Mouse (Mus musculus): ENCODE measurements around the gene AC161166.1. TPM values are rescaled to one million over a fixed set of nuclear protein-coding genes. Genes with fewer than 3 reads are reported as not detected.

The AC161166.1 gene
- 0.40 and 0.46 TPM in 2 replicates for polyA plus RNA-seq (2014; fragmentation: Nextera tagmentation; extraction: Ambion mirVana)

DNA sequence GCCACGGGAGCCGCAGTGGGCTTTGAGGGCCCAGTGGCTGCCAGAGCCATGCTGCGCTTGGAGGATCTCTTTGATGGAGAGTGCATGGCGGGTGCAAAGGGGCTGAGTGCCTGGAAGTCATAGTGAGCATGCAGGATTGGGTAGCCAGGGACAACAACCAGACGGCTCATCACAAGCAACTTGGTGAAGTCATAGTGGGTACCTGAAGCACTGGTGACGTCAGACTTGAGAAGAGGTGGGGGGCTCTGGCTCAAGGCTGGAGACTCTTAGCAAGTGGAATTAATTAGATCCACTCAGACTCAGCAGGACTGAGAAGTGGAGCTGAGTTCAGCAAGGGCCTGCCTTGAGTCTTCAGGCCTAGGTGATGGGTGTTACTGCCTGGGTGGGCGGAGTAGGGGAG lies at the start of gene AC161166.1:
AC161166.1 (minus strand) TSS at position 101 of the 400 bp plus-strand sequence.
- Histone ChIP-seq H3K36me3 (ENCODE audit: control insufficient read depth, insufficient read depth, low read length) (peaks cover 13% of the 10 kb centered on the region; the same call in 1 of the 2 replicates), H3K4me2 (ENCODE audit: low read length) (no peak within 1 kb of the TSS), H3K4me1 (replicated peaks; ENCODE audit: control insufficient read depth, insufficient read depth, low read length) (no peaks in the 10 kb centered on the region; the same call in 1 of the 2 replicates), H3K9ac (ENCODE audit: low read length) (no peak within 1 kb of the TSS), H3K9me3 (ENCODE audit: control insufficient read depth, low read length) (no peaks in the 10 kb centered on the region), H3K27me3 (replicated peaks; ENCODE audit: control insufficient read depth, insufficient read depth, low read length) (no peaks in the 10 kb centered on the region), H3K27ac (ENCODE audit: low read depth) (no peak within 1 kb of the TSS), H3K4me3 (ENCODE audit: low read depth, low read length) (no peak within 1 kb of the TSS)
- DNase-seq (ENCODE audit: low spot score) (no peak), ATAC-seq (replicated peaks; ENCODE audit: low FRiP score, low TSS enrichment, low read depth) (no peak)
- 92% methylated on average over 7 of the region's 7 CpGs for WGBS

DNA sequence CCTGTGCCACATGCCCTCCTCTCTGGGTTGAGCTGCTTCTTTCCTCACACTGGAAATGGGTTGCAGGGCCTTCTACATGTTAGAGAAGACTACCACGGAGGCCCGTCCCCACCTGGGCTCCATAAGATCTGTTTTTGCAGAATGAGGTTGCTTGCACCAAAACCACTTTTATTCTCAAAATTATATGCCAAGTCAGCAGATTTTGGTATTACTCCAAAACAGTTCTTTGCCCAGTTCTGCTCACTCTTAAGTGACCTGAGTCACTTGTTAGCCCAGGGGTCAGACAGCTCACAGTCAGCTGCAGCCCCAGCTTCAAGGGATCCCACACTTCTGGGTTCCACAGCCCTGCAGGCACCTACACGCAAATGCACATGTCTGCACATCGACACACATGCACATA lies 49.2 kb upstream of the AC161166.1 start:
- no peaks in the 10 kb centered on the region for H3K27me3 ChIP-seq (replicated peaks; ENCODE audit: control insufficient read depth, insufficient read depth, low read length)
- no peak overlapping the region for H3K27ac ChIP-seq (ENCODE audit: low read depth)
- WGBS = 86% methylated on average over 4 of the region's 4 CpGs
- no peak overlapping the region for H3K4me2 ChIP-seq (ENCODE audit: low read length)
- no peak overlapping the region for H3K4me3 ChIP-seq (ENCODE audit: low read depth, low read length)
- peaks cover 74% of the 10 kb centered on the region for H3K36me3 ChIP-seq (ENCODE audit: control insufficient read depth, insufficient read depth, low read length)
- no peaks in the 10 kb centered on the region for H3K4me1 ChIP-seq (replicated peaks; ENCODE audit: control insufficient read depth, insufficient read depth, low read length)
- ATAC-seq (replicated peaks; ENCODE audit: low FRiP score, low TSS enrichment, low read depth) = no peak
- no peak overlapping the region for H3K9ac ChIP-seq (ENCODE audit: low read length)
- no peaks in the 10 kb centered on the region for H3K9me3 ChIP-seq (ENCODE audit: control insufficient read depth, low read length)
- DNase-seq (ENCODE audit: low spot score) = no peak

- no peaks in the 10 kb centered on the region for H3K9me3 ChIP-seq (ENCODE audit: control insufficient read depth, low read length)
- H3K27ac ChIP-seq (ENCODE audit: low read depth) = no peak overlapping the region
- ATAC-seq (replicated peaks; ENCODE audit: low FRiP score, low TSS enrichment, low read depth) = no peak
- no peak overlapping the region for H3K4me2 ChIP-seq (ENCODE audit: low read length)
- 91% methylated on average over 10 of the region's 10 CpGs for WGBS
- no peaks in the 10 kb centered on the region for H3K27me3 ChIP-seq (replicated peaks; ENCODE audit: control insufficient read depth, insufficient read depth, low read length)
- no peak overlapping the region for H3K4me3 ChIP-seq (ENCODE audit: low read depth, low read length)
- H3K36me3 ChIP-seq (ENCODE audit: control insufficient read depth, insufficient read depth, low read length) = peaks cover 53% of the 10 kb centered on the region
- no peak for DNase-seq (ENCODE audit: low spot score)
- no peak overlapping the region for H3K9ac ChIP-seq (ENCODE audit: low read length)
- no peaks in the 10 kb centered on the region for H3K4me1 ChIP-seq (replicated peaks; ENCODE audit: control insufficient read depth, insufficient read depth, low read length)
Observed at GRCm38 (mm10) chr7:24555786-24556185, 43.5 kb upstream of the AC161166.1 start.

GRCm38 (mm10) chr7:24551985-24552759 lies 39.9 kb upstream of the AC161166.1 start:
- no peaks in the 10 kb centered on the region for H3K27me3 ChIP-seq (replicated peaks; ENCODE audit: control insufficient read depth, insufficient read depth, low read length)
- 76% methylated on average over 12 of the region's 12 CpGs for WGBS
- H3K9me3 ChIP-seq (ENCODE audit: control insufficient read depth, low read length) = no peaks in the 10 kb centered on the region
- no peak overlapping the region for H3K9ac ChIP-seq (ENCODE audit: low read length)
- DNase-seq (ENCODE audit: low spot score) = no peak
- H3K36me3 ChIP-seq (ENCODE audit: control insufficient read depth, insufficient read depth, low read length) = peaks cover 56% of the 10 kb centered on the region
- no peak for ATAC-seq (replicated peaks; ENCODE audit: low FRiP score, low TSS enrichment, low read depth)
- no peak overlapping the region for H3K4me3 ChIP-seq (ENCODE audit: low read depth, low read length)
- H3K27ac ChIP-seq (ENCODE audit: low read depth) = no peak overlapping the region
- H3K4me2 ChIP-seq (ENCODE audit: low read length) = no peak overlapping the region
- H3K4me1 ChIP-seq (replicated peaks; ENCODE audit: control insufficient read depth, insufficient read depth, low read length) = peaks cover 7% of the 10 kb centered on the region

DNA sequence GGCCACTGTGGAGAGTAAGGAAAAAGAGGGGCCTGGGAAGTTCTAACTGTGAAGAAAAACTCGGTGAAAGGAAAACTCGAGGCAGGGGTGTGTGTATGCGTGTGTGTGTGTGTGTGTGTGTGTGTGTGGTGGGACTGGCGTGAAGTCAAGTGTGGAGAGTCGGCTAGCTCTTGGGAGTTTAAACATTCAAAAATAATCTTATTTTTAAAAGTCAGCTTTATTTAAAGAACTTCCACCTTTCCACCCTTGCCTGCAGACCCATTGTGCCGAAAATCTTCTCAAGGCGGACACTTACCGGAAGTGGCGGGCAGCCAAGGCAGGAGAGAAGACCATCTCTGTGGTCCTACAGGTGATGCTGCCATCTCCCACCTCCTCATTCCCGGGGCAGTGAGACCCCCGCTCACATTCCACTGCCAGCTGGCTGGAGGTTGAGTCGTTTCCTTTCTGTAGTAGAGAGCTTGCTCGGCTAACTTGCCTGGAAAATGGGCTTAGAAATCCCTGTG lies 35.3 kb upstream of the AC161166.1 start:
- H3K4me2 ChIP-seq (ENCODE audit: low read length) = peak overlapping the region; percentile 78
- peak overlapping the region; percentile 74 for H3K27ac ChIP-seq (ENCODE audit: low read depth)
- no peaks in the 10 kb centered on the region for H3K27me3 ChIP-seq (replicated peaks; ENCODE audit: control insufficient read depth, insufficient read depth, low read length)
- WGBS = 26% methylated on average over 13 of the region's 13 CpGs
- 0 out of 2 replicates have a peak, but pooled peaks have one; percentile 4 for ATAC-seq (replicated peaks; ENCODE audit: low FRiP score, low TSS enrichment, low read depth)
- H3K4me1 ChIP-seq (replicated peaks; ENCODE audit: control insufficient read depth, insufficient read depth, low read length) = peaks cover 11% of the 10 kb centered on the region
- peak overlapping the region; percentile 68 for H3K4me3 ChIP-seq (ENCODE audit: low read depth, low read length)
- H3K36me3 ChIP-seq (ENCODE audit: control insufficient read depth, insufficient read depth, low read length) = peaks cover 35% of the 10 kb centered on the region
- H3K9me3 ChIP-seq (ENCODE audit: control insufficient read depth, low read length) = no peaks in the 10 kb centered on the region
- H3K9ac ChIP-seq (ENCODE audit: low read length) = peak overlapping the region; percentile 69
- DNase-seq (ENCODE audit: low spot score) = no peak

DNA sequence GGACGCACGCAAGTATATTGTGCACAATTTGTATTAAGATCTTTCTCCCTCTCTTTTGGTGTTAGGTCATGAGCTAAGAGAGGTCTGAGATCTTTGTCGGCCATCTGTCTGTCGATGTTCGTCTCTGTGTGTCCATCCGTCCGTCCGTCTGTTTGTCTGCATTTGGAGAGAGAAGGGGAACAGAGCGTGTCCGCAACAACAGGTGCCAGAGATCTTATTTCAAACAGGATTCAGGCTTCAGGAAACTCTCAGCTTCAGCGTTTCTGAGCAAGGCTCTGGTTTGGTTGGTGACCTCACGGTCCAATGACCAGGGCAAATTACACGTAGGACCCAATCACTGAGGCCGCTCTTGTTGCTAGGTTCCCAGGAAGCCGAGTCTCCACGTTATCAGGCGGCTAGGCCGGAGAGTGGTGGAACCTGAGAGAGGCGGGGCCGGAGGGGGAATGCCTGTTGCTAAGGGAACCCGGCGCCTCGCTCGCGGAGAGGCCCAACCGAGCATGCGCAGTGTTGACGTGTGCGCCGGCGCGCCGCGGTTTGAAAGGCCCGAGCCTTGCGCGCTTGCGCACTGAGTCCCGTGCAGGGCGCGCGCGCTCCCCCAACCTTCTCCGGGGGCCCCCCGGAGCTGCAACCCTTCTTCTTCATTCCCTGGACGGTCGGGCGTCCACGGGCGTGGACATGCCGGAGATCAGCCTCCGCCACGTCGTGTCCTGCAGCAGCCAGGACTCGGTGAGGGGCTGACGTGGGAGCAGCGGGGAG lies 34.6 kb upstream of the AC161166.1 start:
- H3K36me3 ChIP-seq (ENCODE audit: control insufficient read depth, insufficient read depth, low read length) = peaks cover 28% of the 10 kb centered on the region
- peak overlapping the region; percentile 68 for H3K4me3 ChIP-seq (ENCODE audit: low read depth, low read length)
- ATAC-seq (replicated peaks; ENCODE audit: low FRiP score, low TSS enrichment, low read depth) (peak; percentile 99), DNase-seq (ENCODE audit: low spot score) (peak; percentile 98)
- peak overlapping the region; percentile 78 for H3K4me2 ChIP-seq (ENCODE audit: low read length)
- peaks cover 11% of the 10 kb centered on the region for H3K4me1 ChIP-seq (replicated peaks; ENCODE audit: control insufficient read depth, insufficient read depth, low read length)
- no peaks in the 10 kb centered on the region for H3K9me3 ChIP-seq (ENCODE audit: control insufficient read depth, low read length)
- under 1% methylated on average over 57 of the region's 57 CpGs for WGBS
- peak overlapping the region; percentile 69 for H3K9ac ChIP-seq (ENCODE audit: low read length)
- peak overlapping the region; percentile 74 for H3K27ac ChIP-seq (ENCODE audit: low read depth)
- H3K27me3 ChIP-seq (replicated peaks; ENCODE audit: control insufficient read depth, insufficient read depth, low read length) = no peaks in the 10 kb centered on the region

DNA sequence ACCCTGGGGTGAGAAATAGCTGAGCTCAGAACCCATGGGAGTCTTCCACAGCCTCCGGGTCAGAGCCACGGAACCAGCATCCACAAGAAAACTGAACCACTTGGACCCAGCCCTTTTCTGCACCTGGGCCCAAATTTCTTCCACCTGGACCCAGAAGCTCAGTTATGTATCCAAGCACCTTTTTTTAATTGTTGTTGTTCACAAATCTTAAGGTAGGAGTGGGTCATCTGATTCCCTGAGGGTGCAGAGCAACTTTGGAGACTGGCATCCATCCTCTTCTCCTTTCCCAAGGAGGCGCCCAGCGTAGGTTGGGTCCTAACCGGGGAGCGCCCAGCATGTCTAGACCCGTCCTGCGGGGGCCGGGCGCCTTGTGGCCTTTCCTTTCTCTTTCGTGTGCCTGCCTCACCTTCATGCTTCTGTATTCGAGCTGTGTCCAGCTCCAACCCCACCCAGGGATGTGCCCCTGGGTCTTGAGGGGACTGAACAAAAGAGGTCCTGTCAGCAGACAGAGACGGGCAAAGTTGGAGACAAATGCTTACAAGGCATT lies 33.9 kb upstream of the AC161166.1 start, which contains the start of the genes Pinlyp and Xrcc1:
Pinlyp (minus strand) TSS at position 51 of the 547 bp plus-strand sequence.
Xrcc1 (plus strand) TSS at position 222 of the 547 bp plus-strand sequence.
- Histone ChIP-seq H3K9me3 (ENCODE audit: control insufficient read depth, low read length) (no peaks in the 10 kb centered on the region), H3K27me3 (replicated peaks; ENCODE audit: control insufficient read depth, insufficient read depth, low read length) (no peaks in the 10 kb centered on the region), H3K4me2 (ENCODE audit: low read length) (peak within 1 kb of the TSS; percentile 78), H3K4me3 (ENCODE audit: low read depth, low read length) (peak within 1 kb of the TSS; percentile 68), H3K27ac (ENCODE audit: low read depth) (peak within 1 kb of the TSS; percentile 74), H3K36me3 (ENCODE audit: control insufficient read depth, insufficient read depth, low read length) (peaks cover 27% of the 10 kb centered on the region), H3K9ac (ENCODE audit: low read length) (peak within 1 kb of the TSS; percentile 69), H3K4me1 (replicated peaks; ENCODE audit: control insufficient read depth, insufficient read depth, low read length) (peaks cover 11% of the 10 kb centered on the region)
- no peak for ATAC-seq (replicated peaks; ENCODE audit: low FRiP score, low TSS enrichment, low read depth)
- WGBS = 30% methylated on average over 13 of the region's 13 CpGs
- peak; percentile 57 for DNase-seq (ENCODE audit: low spot score)

GRCm38 (mm10) chr7:24544506-24544905 lies 32.3 kb upstream of the AC161166.1 start:
- Histone ChIP-seq H3K9ac (ENCODE audit: low read length) (no peak overlapping the region), H3K27me3 (replicated peaks; ENCODE audit: control insufficient read depth, insufficient read depth, low read length) (no peaks in the 10 kb centered on the region), H3K4me1 (replicated peaks; ENCODE audit: control insufficient read depth, insufficient read depth, low read length) (peaks cover 11% of the 10 kb centered on the region), H3K36me3 (ENCODE audit: control insufficient read depth, insufficient read depth, low read length) (peaks cover 14% of the 10 kb centered on the region), H3K4me2 (ENCODE audit: low read length) (no peak overlapping the region), H3K27ac (ENCODE audit: low read depth) (no peak overlapping the region), H3K4me3 (ENCODE audit: low read depth, low read length) (no peak overlapping the region), H3K9me3 (ENCODE audit: control insufficient read depth, low read length) (no peaks in the 10 kb centered on the region)
- 84% methylated on average over 2 of the region's 2 CpGs for WGBS
- ATAC-seq (replicated peaks; ENCODE audit: low FRiP score, low TSS enrichment, low read depth) (no peak), DNase-seq (ENCODE audit: low spot score) (no peak)

Measured in intestine, embryonic 14.5 days (tissue).